Mouse (Mus musculus) hindbrain, embryonic 12.5 days (tissue): Measurements from ENCODE around the gene Madd. TPM values are rescaled to one million over a fixed set of nuclear protein-coding genes. Genes with fewer than 3 reads are reported as not detected.

Experiments used
- ATAC-seq: fragments of 200-750 bp; cut with Nextera tagmentation; 2 replicates; pipeline ENCODE4 v1.8.0; 2017; ENCODE audit warnings: moderate TSS enrichment; ENCODE audit not compliant: low FRiP score
- H3K27ac ChIP-seq: fragments of 300-500 bp; sonication (generic); 2 replicates; pipeline ENCODE4 v1.5.1; 2016; ENCODE audit warnings: mild to moderate bottlenecking
- H3K27me3 ChIP-seq: fragments of 300-500 bp; sonication (generic); 2 replicates; pipeline ENCODE4 v1.6.1; 2016; ENCODE audit warnings: mild to moderate bottlenecking
- H3K36me3 ChIP-seq: fragments of 300-500 bp; sonication (generic); 2 replicates; pipeline ENCODE4 v1.6.1; 2016; ENCODE audit warnings: mild to moderate bottlenecking
- H3K4me1 ChIP-seq: fragments of 300-500 bp; sonication (generic); 2 replicates; pipeline ENCODE4 v1.6.1; 2016
- H3K4me2 ChIP-seq: fragments of 300-500 bp; sonication (generic); replicated peaks from 2 replicates; pipeline ENCODE4 v1.6.1; 2016; ENCODE audit warnings: mild to moderate bottlenecking
- H3K4me3 ChIP-seq: fragments of 300-500 bp; sonication (generic); 2 replicates; pipeline ENCODE4 v1.5.1; 2016; ENCODE audit warnings: mild to moderate bottlenecking
- H3K9ac ChIP-seq: fragments of 300-500 bp; sonication (generic); 2 replicates; pipeline ENCODE4 v1.6.1; 2016; ENCODE audit warnings: mild to moderate bottlenecking, moderate library complexity
- H3K9me3 ChIP-seq: fragments of 300-500 bp; sonication (generic); replicated peaks from 2 replicates; pipeline ENCODE4 v1.6.1; 2016; ENCODE audit warnings: mild to moderate bottlenecking
- WGBS: fragments of 180-500 bp; shearing (Covaris S2); methylation state at CpG from one replicate; pipeline ENCODE4 v1.1.7; 2016; 5-methylcytosine and 5-hydroxymethylcytosine counted together
- polyA plus RNA-seq: library from polyadenylated mRNA; unstranded; fragments of >200 nt; fragmentation: Nextera tagmentation; extraction: Ambion mirVana; gene quantifications from 2 replicates; pipeline ENCODE4 v1.2.1, GENCODE M21; 2016

Gene Madd
- polyA plus RNA-seq, 1 experiment from 2014 or later = 45.2 TPM

- Histone ChIP-seq H3K4me2 (no peak overlapping the region), H3K27me3 (no peaks in the 10 kb centered on the region), H3K9me3 (no peaks in the 10 kb centered on the region), H3K36me3 (peaks cover 74% of the 10 kb centered on the region), H3K27ac (no peak overlapping the region), H3K9ac (no peak overlapping the region), H3K4me3 (no peak overlapping the region), H3K4me1 (no peaks in the 10 kb centered on the region)
- 74% methylated on average over 5 of the region's 5 CpGs for WGBS
- ATAC-seq = no peak
These were observed 44.3 kb downstream of the Madd start for GRCm38 (mm10) chr2:91139311-91139710.

GRCm38 (mm10) chr2:91137481-91137880 lies 46.2 kb downstream of the Madd start:
- Histone ChIP-seq H3K4me3 (no peak overlapping the region), H3K36me3 (peaks cover 59% of the 10 kb centered on the region), H3K4me2 (no peak overlapping the region), H3K27ac (no peak overlapping the region), H3K9me3 (no peaks in the 10 kb centered on the region), H3K9ac (no peak overlapping the region), H3K27me3 (no peaks in the 10 kb centered on the region), H3K4me1 (no peaks in the 10 kb centered on the region)
- WGBS = 87% methylated on average over 6 of the region's 6 CpGs
- no peak for ATAC-seq

- H3K36me3 ChIP-seq = peaks cover 53% of the 10 kb centered on the region
- no peak overlapping the region for H3K4me3 ChIP-seq
- ATAC-seq = no peak
- H3K9ac ChIP-seq = no peak overlapping the region
- no peaks in the 10 kb centered on the region for H3K4me1 ChIP-seq
- H3K27me3 ChIP-seq = no peaks in the 10 kb centered on the region
- no peak overlapping the region for H3K4me2 ChIP-seq
- no peaks in the 10 kb centered on the region for H3K9me3 ChIP-seq
- WGBS = 84% methylated on average over 11 of the region's 11 CpGs
- H3K27ac ChIP-seq = no peak overlapping the region
These were observed 46.9 kb downstream of the Madd start for GRCm38 (mm10) chr2:91136513-91137412.

GRCm38 (mm10) chr2:91132035-91132434 lies 51.6 kb downstream of the Madd start:
- no peaks in the 10 kb centered on the region for H3K9me3 ChIP-seq
- H3K4me3 ChIP-seq = no peak overlapping the region
- no peak overlapping the region for H3K27ac ChIP-seq
- no peaks in the 10 kb centered on the region for H3K4me1 ChIP-seq
- ATAC-seq = no peak
- 90% methylated on average over 3 of the region's 3 CpGs for WGBS
- H3K9ac ChIP-seq = no peak overlapping the region
- no peak overlapping the region for H3K4me2 ChIP-seq
- peaks cover 10% of the 10 kb centered on the region for H3K36me3 ChIP-seq
- H3K27me3 ChIP-seq = no peaks in the 10 kb centered on the region

- H3K27me3 ChIP-seq = no peaks in the 10 kb centered on the region
- no peak overlapping the region for H3K9ac ChIP-seq
- H3K4me1 ChIP-seq = no peaks in the 10 kb centered on the region
- no peak overlapping the region for H3K4me3 ChIP-seq
- H3K27ac ChIP-seq = no peak overlapping the region
- ATAC-seq = no peak
- no peak overlapping the region for H3K4me2 ChIP-seq
- H3K9me3 ChIP-seq = no peaks in the 10 kb centered on the region
- H3K36me3 ChIP-seq = 0 out of 2 replicates have a peak, but pooled peaks cover 2% of the 10 kb centered on the region
- WGBS = 93% methylated on average over 15 of the region's 15 CpGs
These were observed 52.4 kb downstream of the Madd start for GRCm38 (mm10) chr2:91131251-91131650.

GRCm38 (mm10) chr2:91130126-91130525 lies 53.5 kb downstream of the Madd start:
- no peak for ATAC-seq
- Histone ChIP-seq H3K4me3 (no peak overlapping the region), H3K9ac (no peak overlapping the region), H3K4me1 (no peaks in the 10 kb centered on the region), H3K4me2 (no peak overlapping the region), H3K27ac (no peak overlapping the region), H3K27me3 (no peaks in the 10 kb centered on the region), H3K36me3 (no peaks in the 10 kb centered on the region), H3K9me3 (no peaks in the 10 kb centered on the region)
- 91% methylated on average over 6 of the region's 6 CpGs for WGBS

- no peak for ATAC-seq
- Histone ChIP-seq H3K9ac (no peak overlapping the region), H3K9me3 (no peaks in the 10 kb centered on the region), H3K27ac (no peak overlapping the region), H3K4me1 (no peaks in the 10 kb centered on the region), H3K36me3 (no peaks in the 10 kb centered on the region), H3K4me2 (no peak overlapping the region), H3K4me3 (no peak overlapping the region), H3K27me3 (no peaks in the 10 kb centered on the region)
- 86% methylated on average over 5 of the region's 5 CpGs for WGBS
These were observed 54.9 kb downstream of the Madd start for GRCm38 (mm10) chr2:91128761-91129160.

- H3K4me2 ChIP-seq = no peak overlapping the region
These were observed 58.5 kb downstream of the Madd start for GRCm38 (mm10) chr2:91125101-91125500.

DNA sequence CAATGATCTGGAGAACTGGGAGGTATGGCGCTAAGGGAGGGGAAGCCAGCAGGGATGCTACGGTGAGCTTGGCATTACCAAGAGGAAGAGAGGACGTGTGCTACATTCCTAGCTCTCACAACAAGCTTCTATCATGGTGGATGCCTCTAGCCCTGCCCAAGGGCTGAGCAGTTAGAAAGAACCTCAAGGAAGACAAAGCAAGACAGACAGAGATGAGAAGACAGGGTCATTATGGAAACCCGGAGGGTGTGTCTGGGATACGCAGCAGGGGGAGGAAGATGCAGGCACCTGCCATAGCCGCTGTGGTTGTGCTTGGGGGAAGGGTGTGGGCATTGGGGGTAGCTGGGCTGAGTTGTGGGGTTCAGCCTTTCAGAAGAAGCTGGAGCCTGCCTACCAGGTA lies 60.1 kb downstream of the Madd start:
- Histone ChIP-seq H3K4me3 (no peak overlapping the region), H3K36me3 (no peaks in the 10 kb centered on the region), H3K4me1 (no peaks in the 10 kb centered on the region), H3K9me3 (no peaks in the 10 kb centered on the region), H3K27ac (no peak overlapping the region), H3K4me2 (no peak overlapping the region), H3K27me3 (peaks cover 4% of the 10 kb centered on the region; the same call in 1 of the 2 replicates), H3K9ac (no peak overlapping the region)
- 74% methylated on average over 6 of the region's 6 CpGs for WGBS
- ATAC-seq = no peak

More at GRCm38 (mm10) chr2:91125101-91125500, 58.5 kb downstream of the Madd start:
- H3K36me3 ChIP-seq = no peaks in the 10 kb centered on the region
- WGBS = 85% methylated on average over 10 of the region's 10 CpGs
- no peaks in the 10 kb centered on the region for H3K9me3 ChIP-seq
- H3K27ac ChIP-seq = no peak overlapping the region
- no peak for ATAC-seq
- H3K4me1 ChIP-seq = no peaks in the 10 kb centered on the region
- peaks cover 4% of the 10 kb centered on the region; the same call in 1 of the 2 replicates for H3K27me3 ChIP-seq
- H3K9ac ChIP-seq = no peak overlapping the region
- no peak overlapping the region for H3K4me3 ChIP-seq

- 65% methylated on average over 8 of the region's 8 CpGs for WGBS
- no peak for ATAC-seq
- Histone ChIP-seq H3K36me3 (no peaks in the 10 kb centered on the region), H3K9ac (no peak overlapping the region), H3K9me3 (no peaks in the 10 kb centered on the region), H3K4me2 (no peak overlapping the region), H3K4me3 (no peak overlapping the region), H3K27ac (no peak overlapping the region), H3K4me1 (no peaks in the 10 kb centered on the region), H3K27me3 (peaks cover 4% of the 10 kb centered on the region; the same call in 1 of the 2 replicates)
These were observed 62.1 kb downstream of the Madd start for GRCm38 (mm10) chr2:91121497-91121896.

- no peak overlapping the region for H3K4me2 ChIP-seq
- H3K9me3 ChIP-seq = no peaks in the 10 kb centered on the region
- no peaks in the 10 kb centered on the region for H3K36me3 ChIP-seq
- peaks cover 7% of the 10 kb centered on the region for H3K27me3 ChIP-seq
- no peak for ATAC-seq
- no peak overlapping the region for H3K27ac ChIP-seq
- WGBS = 87% methylated on average over 6 of the region's 6 CpGs
- H3K4me1 ChIP-seq = no peaks in the 10 kb centered on the region
- no peak overlapping the region for H3K4me3 ChIP-seq
- H3K9ac ChIP-seq = no peak overlapping the region
These were observed 62.6 kb downstream of the Madd start for GRCm38 (mm10) chr2:91121011-91121410.

DNA sequence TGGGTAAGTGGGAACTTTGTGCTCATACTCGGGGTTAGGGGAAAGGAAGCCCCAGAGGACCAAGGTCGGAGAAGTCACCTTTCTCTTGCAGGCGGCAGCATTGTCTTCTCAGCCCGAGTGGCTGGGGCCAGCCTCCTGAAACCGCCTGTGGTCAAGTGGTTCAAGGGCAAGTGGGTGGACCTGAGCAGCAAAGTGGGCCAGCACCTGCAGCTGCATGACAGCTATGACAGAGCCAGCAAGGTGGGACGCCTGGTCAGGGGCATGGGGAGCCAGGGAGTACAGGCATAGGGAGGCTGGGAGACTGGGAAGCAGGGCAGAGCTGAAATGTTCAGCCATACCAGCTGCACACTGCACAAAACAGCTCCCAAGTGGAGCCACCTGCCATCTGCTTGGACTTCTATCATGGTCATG lies 63.4 kb downstream of the Madd start:
- Histone ChIP-seq H3K9ac (no peak overlapping the region), H3K4me1 (peaks cover 5% of the 10 kb centered on the region), H3K27me3 (peaks cover 12% of the 10 kb centered on the region), H3K4me2 (no peak overlapping the region), H3K4me3 (no peak overlapping the region), H3K36me3 (no peaks in the 10 kb centered on the region), H3K27ac (no peak overlapping the region), H3K9me3 (no peaks in the 10 kb centered on the region)
- ATAC-seq = no peak
- 64% methylated on average over 6 of the region's 6 CpGs for WGBS

GRCm38 (mm10) chr2:91119551-91119950 lies 64.1 kb downstream of the Madd start:
- no peak for ATAC-seq
- H3K4me1 ChIP-seq = peaks cover 7% of the 10 kb centered on the region
- H3K9me3 ChIP-seq = no peaks in the 10 kb centered on the region
- 84% methylated on average over 6 of the region's 6 CpGs for WGBS
- H3K36me3 ChIP-seq = no peaks in the 10 kb centered on the region
- H3K27ac ChIP-seq = no peak overlapping the region
- H3K4me3 ChIP-seq = no peak overlapping the region
- peaks cover 12% of the 10 kb centered on the region for H3K27me3 ChIP-seq
- H3K9ac ChIP-seq = no peak overlapping the region
- no peak overlapping the region for H3K4me2 ChIP-seq
